Mouse (Mus musculus) lung, embryonic 16.5 days (tissue): Measurements from ENCODE around the gene Zbtb37. TPM values are rescaled to one million over a fixed set of nuclear protein-coding genes. Genes with fewer than 3 reads are reported as not detected.

ENCODE experiments used
- ATAC-seq: fragments of 200-750 bp; cut with Nextera tagmentation; 2 replicates; pipeline ENCODE4 v1.8.0; 2017; ENCODE audit warnings: low read depth, mild to moderate bottlenecking, moderate library complexity
- H3K27ac ChIP-seq: fragments of 300-500 bp; sonication (generic); 2 replicates; pipeline ENCODE4 v1.5.1; 2014; ENCODE audit warnings: mild to moderate bottlenecking, control low read depth, low read length
- H3K27me3 ChIP-seq: fragments of 300-500 bp; sonication (generic); 2 replicates; pipeline ENCODE4 v1.6.1; 2014; ENCODE audit warnings: low read depth, low read length, mixed read lengths; ENCODE audit not compliant: control insufficient read depth, insufficient read depth
- H3K36me3 ChIP-seq: fragments of 300-500 bp; sonication (generic); 2 replicates; pipeline ENCODE4 v1.6.1; 2014; ENCODE audit warnings: low read length; ENCODE audit not compliant: control insufficient read depth, insufficient read depth
- H3K4me1 ChIP-seq: fragments of 300-500 bp; sonication (generic); replicated peaks from 2 replicates; pipeline ENCODE4 v1.6.1; 2014; ENCODE audit warnings: low read length, mixed read lengths; ENCODE audit not compliant: control insufficient read depth, insufficient read depth
- H3K4me2 ChIP-seq: fragments of 300-500 bp; sonication (generic); 2 replicates; pipeline ENCODE4 v1.6.1; 2014; ENCODE audit warnings: low read depth, low read length, control low read depth
- H3K4me3 ChIP-seq: fragments of 300-500 bp; sonication (generic); 2 replicates; pipeline ENCODE4 v1.5.1; 2014; ENCODE audit warnings: mild to moderate bottlenecking, low read length, control low read depth
- H3K9ac ChIP-seq: fragments of 300-500 bp; sonication (generic); 2 replicates; pipeline ENCODE4 v1.6.1; 2014; ENCODE audit warnings: low read length, control low read depth
- H3K9me3 ChIP-seq: fragments of 300-500 bp; sonication (generic); 2 replicates; pipeline ENCODE4 v1.6.1; 2016; ENCODE audit warnings: low read length; ENCODE audit not compliant: control insufficient read depth
- WGBS: fragments of 180-500 bp; shearing (Covaris S2); extraction: QIAGEN DNeasy Blood & Tissue Kit; methylation state at CpG from one replicate; pipeline ENCODE4 v1.1.7; 2014; 5-methylcytosine and 5-hydroxymethylcytosine counted together
- polyA plus RNA-seq: library from polyadenylated mRNA; unstranded; fragments of >200 nt; fragmentation: Nextera tagmentation; extraction: Ambion mirVana; gene quantifications from 2 replicates; pipeline ENCODE4 v1.2.1, GENCODE M21; 2015

Gene Zbtb37
- polyA plus RNA-seq, 1 experiment from 2014 or later: 7.5 TPM

DNA sequence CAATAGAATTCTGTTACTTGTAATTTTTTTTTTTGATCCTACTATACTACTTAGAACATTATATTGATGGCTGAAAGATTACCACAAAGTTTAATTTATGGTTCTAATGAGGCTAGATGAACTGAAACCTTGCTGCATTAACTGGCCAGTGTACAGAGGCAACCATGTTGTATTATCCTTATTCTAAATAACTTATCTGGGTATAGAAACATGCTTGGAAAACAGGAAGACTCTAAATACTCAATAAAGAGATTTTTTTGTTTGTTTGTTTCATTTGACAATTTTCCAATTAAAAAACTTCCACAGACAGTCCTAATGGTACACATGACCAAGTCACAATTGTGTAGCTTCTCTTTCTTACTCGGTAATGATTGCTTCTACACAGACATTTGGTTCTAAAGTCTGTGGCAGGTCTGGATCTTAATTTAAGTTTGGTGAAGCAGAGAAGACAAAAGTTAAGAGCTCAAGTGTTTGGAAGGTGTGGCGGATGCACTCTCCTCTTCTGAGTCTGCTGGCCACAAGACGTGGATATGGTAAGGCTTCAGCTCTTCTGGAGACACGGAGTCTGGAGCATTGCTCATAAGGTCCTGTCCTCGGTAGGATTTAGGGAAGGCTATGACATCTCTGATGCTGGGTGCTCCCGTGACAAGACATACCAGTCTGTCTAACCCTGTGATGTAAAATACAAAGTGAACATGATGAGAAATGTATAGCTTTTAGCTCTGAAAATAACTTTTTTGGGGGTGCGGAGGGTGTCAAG is 6.8 kb upstream of the Zbtb37 start:
- Histone ChIP-seq H3K36me3 (peaks cover 29% of the 10 kb centered on the region), H3K27ac (no peak overlapping the region; the same call in 1 of the 2 replicates), H3K27me3 (no peaks in the 10 kb centered on the region), H3K9ac (no peak overlapping the region), H3K4me3 (no peak overlapping the region), H3K4me2 (no peak overlapping the region), H3K9me3 (no peaks in the 10 kb centered on the region), H3K4me1 (peaks cover 11% of the 10 kb centered on the region)
- 80% methylated on average over 7 of the region's 7 CpGs for WGBS
- ATAC-seq: no peak

DNA sequence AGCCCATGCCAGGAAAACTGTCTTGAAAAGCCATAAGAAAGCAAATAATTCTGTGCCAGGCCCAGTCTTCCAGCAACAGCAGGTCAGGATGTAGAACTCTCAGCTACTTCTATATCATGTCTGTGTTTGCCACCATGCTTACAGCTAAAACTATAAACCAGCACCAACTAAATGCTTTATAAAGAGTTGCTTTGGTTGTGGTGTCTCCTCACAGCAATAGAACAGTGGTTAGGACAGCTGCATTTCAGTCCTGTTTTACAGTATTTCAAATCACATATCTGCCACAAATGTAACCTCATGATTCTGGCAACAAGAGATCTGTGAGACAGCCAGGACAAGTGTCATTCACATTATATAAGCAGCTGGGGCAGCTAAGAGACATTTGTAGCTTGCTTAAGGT is 6.2 kb upstream of the Zbtb37 start:
- Histone ChIP-seq H3K9ac (no peak overlapping the region), H3K36me3 (peaks cover 31% of the 10 kb centered on the region), H3K9me3 (no peaks in the 10 kb centered on the region), H3K4me3 (no peak overlapping the region), H3K27me3 (no peaks in the 10 kb centered on the region), H3K4me1 (peaks cover 11% of the 10 kb centered on the region), H3K4me2 (no peak overlapping the region), H3K27ac (peak overlapping the region; percentile 16; the same call in 1 of the 2 replicates)
- no peak for ATAC-seq

GRCm38 (mm10) chr1:161040426-161040770 is 5.7 kb upstream of the Zbtb37 start:
- Histone ChIP-seq H3K4me2 (no peak overlapping the region), H3K27ac (peak overlapping the region; percentile 16), H3K27me3 (no peaks in the 10 kb centered on the region), H3K4me1 (peaks cover 11% of the 10 kb centered on the region), H3K4me3 (no peak overlapping the region), H3K9me3 (no peaks in the 10 kb centered on the region), H3K36me3 (peaks cover 31% of the 10 kb centered on the region), H3K9ac (no peak overlapping the region)
- no peak for ATAC-seq
- WGBS: 45% methylated on average over 1 of the region's 1 CpGs

DNA sequence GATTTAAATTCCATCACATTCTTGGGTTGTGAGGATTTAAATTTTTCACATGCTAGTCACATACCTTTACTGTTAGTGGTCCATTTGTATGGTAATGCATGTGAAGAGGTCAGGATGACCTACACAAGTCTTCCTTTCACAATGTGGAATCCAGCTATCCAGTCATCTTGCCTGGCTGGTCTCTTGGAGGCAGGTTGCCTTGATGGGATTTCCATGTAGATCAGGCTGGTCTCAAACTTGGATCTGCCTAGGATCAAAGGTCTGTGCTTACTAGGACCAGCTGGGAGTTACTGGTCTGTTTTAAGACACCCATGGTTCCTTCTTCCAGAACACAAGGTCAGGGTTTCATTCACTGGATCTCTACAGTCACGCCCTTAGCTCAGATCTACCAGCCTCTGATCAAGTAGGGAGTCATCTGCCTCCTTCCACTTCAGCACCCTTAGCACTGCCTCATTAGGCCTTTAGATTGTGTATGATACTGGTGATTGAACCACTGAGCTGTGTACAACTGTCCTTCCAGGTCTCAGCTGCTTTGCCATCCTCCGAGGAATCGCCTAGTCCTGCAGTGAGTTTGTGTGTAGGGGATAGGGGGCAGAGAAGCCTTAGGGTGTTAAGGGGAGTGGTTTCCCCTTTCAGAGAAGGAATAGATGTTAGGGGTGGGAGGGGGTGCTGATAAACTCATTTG is 5.2 kb upstream of the Zbtb37 start:
- Histone ChIP-seq H3K27me3 (no peaks in the 10 kb centered on the region), H3K27ac (peak overlapping the region; percentile 63), H3K36me3 (peaks cover 28% of the 10 kb centered on the region), H3K9ac (no peak overlapping the region), H3K4me1 (peaks cover 11% of the 10 kb centered on the region), H3K4me3 (no peak overlapping the region), H3K4me2 (no peak overlapping the region), H3K9me3 (no peaks in the 10 kb centered on the region)
- 13% methylated on average over 3 of the region's 3 CpGs for WGBS
- peak; percentile 8 for ATAC-seq

- ATAC-seq: no peak
- Histone ChIP-seq H3K9ac (no peak overlapping the region), H3K4me3 (no peak overlapping the region), H3K9me3 (no peaks in the 10 kb centered on the region), H3K36me3 (peaks cover 26% of the 10 kb centered on the region), H3K4me1 (peaks cover 11% of the 10 kb centered on the region), H3K4me2 (no peak overlapping the region), H3K27ac (peak overlapping the region; percentile 24; the same call in 1 of the 2 replicates), H3K27me3 (no peaks in the 10 kb centered on the region)
- WGBS: 12% methylated on average over 3 of the region's 3 CpGs
Observed at GRCm38 (mm10) chr1:161038968-161039721, 4.5 kb upstream of the Zbtb37 start.

DNA sequence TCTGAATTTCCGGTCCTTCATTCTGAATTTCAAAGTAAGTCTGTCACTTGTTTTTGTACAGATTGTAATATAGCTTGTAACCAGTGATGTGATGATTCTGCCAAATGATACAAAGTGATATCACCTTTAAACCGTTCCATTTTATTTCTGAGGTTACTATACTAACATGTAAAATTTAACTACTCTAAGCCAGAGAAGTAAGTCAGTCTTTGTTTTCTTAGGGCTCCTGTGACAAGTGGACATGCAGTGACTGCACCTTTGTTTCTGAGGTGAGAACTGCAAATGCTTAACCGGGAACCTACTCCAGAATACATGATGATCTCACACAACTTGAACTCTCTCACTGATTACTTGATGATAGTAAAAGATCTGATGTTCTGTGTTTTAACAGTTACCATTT is 3.4 kb upstream of the Zbtb37 start:
- Histone ChIP-seq H3K9ac (no peak overlapping the region), H3K36me3 (peaks cover 26% of the 10 kb centered on the region), H3K4me1 (peaks cover 15% of the 10 kb centered on the region), H3K9me3 (no peaks in the 10 kb centered on the region), H3K4me2 (peak overlapping the region; percentile 31; the same call in 1 of the 2 replicates), H3K27me3 (no peaks in the 10 kb centered on the region), H3K27ac (peak overlapping the region; percentile 13; the same call in 1 of the 2 replicates), H3K4me3 (peak overlapping the region; percentile 15; the same call in 1 of the 2 replicates)
- ATAC-seq: no peak
- WGBS: 34% methylated on average over 3 of the region's 3 CpGs

DNA sequence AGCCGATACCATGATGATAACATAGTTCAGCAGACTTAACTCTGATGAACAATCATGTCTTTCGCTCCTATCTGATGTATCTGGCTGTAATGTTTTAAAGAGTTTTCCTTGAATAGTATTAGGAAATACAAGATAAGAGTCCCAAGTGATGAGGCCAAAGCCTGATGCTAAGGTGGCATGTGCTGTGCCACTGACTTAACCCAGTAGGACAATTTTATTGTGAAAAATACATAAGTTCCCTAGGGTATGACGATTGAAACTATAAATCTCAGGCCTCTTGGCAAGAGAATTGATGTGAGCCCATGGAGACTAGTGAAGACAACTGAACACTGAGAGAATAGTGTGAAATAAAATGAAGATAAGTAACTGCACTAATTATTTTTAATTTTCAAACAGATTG is 3.0 kb upstream of the Zbtb37 start:
- peaks cover 15% of the 10 kb centered on the region for H3K4me1 ChIP-seq
- peak overlapping the region; percentile 47 for H3K4me2 ChIP-seq
- H3K9me3 ChIP-seq: no peaks in the 10 kb centered on the region
- H3K4me3 ChIP-seq: peak overlapping the region; percentile 32
- WGBS: 10% methylated on average over 3 of the region's 3 CpGs
- peak overlapping the region; percentile 42 for H3K9ac ChIP-seq
- H3K27ac ChIP-seq: no peak overlapping the region
- H3K27me3 ChIP-seq: no peaks in the 10 kb centered on the region
- H3K36me3 ChIP-seq: peaks cover 26% of the 10 kb centered on the region
- no peak for ATAC-seq

GRCm38 (mm10) chr1:161037026-161037425 is 2.4 kb upstream of the Zbtb37 start:
- peak overlapping the region; percentile 87 for H3K4me2 ChIP-seq
- H3K36me3 ChIP-seq: peaks cover 31% of the 10 kb centered on the region
- peaks cover 15% of the 10 kb centered on the region for H3K4me1 ChIP-seq
- ATAC-seq: no peak
- 2% methylated on average over 1 of the region's 1 CpGs for WGBS
- no peaks in the 10 kb centered on the region for H3K27me3 ChIP-seq
- no peaks in the 10 kb centered on the region for H3K9me3 ChIP-seq
- H3K27ac ChIP-seq: peak overlapping the region; percentile 89; the same call in 1 of the 2 replicates
- peak overlapping the region; percentile 96 for H3K9ac ChIP-seq
- H3K4me3 ChIP-seq: peak overlapping the region; percentile 90

- Histone ChIP-seq H3K9me3 (no peaks in the 10 kb centered on the region), H3K4me2 (peak overlapping the region; percentile 87), H3K9ac (peak overlapping the region; percentile 96), H3K27ac (peak overlapping the region; percentile 89), H3K4me3 (peak overlapping the region; percentile 90), H3K4me1 (peaks cover 15% of the 10 kb centered on the region), H3K36me3 (peaks cover 31% of the 10 kb centered on the region), H3K27me3 (no peaks in the 10 kb centered on the region)
- WGBS: under 1% methylated on average over 5 of the region's 5 CpGs
- no peak for ATAC-seq
Observed at GRCm38 (mm10) chr1:161036411-161036841, 1.8 kb upstream of the Zbtb37 start.
